Mouse (Mus musculus) left cerebral cortex, adult 6 months (tissue): ENCODE measurements around the gene Tmtc1. TPM values are rescaled to one million over a fixed set of nuclear protein-coding genes. Genes with fewer than 3 reads are reported as not detected.

Source experiments
- long read RNA-seq, 2 experiments: library from polyadenylated mRNA; unstranded; transcript quantifications; one replicate each; pipeline ENCODE4 v2.0.0; 2019 to 2020
- polyA plus RNA-seq: library from polyadenylated mRNA; unstranded; fragments of <200 nt; fragmentation: Nextera tagmentation; gene quantifications from 2 replicates; pipeline ENCODE4 v1.2.3, GENCODE M21; 2021

The Tmtc1 gene
- 6.5 and 29.3 TPM in 2 replicates for polyA plus RNA-seq
- long read RNA-seq, experiment 1, full-length matches to known transcripts = 3 of 44 reads
- long read RNA-seq, experiment 1, partial matches to known transcripts = 1 of 44 reads
- long read RNA-seq, experiment 1, other reads (novel, unspliced or antisense) = 40 of 44 reads
- long read RNA-seq, experiment 2, partial matches to known transcripts = 0 of 27 reads
- long read RNA-seq, experiment 2, other reads (novel, unspliced or antisense) = 27 of 27 reads

GRCm38 (mm10) chr6:148443726-148444701, at the start of gene Tmtc1:
Tmtc1 (minus strand) TSS chr6:148444389.

GRCm38 (mm10) chr6:148211897-148212680, 232.1 kb downstream of the Tmtc1 start, which contains the start of gene Ergic2:
Ergic2 (minus strand) TSS chr6:148212374.

Other genes with a start within 250 kb of the Tmtc1 start
- gene Ergic2, start 232.0 kb downstream of the Tmtc1 start, polyA plus RNA-seq = 94.0 and 140 TPM in 2 replicates